Mouse (Mus musculus) spleen, postnatal 10 days (tissue): ENCODE data around the gene Ndufa4l2.

Experiments used
- DNase-seq, 2 experiments: peaks; one replicate each; pipeline ENCODE4 v3.0.0; 2021 to 2022; ENCODE audit warnings: low spot score in 2 of 2

Gene Ndufa4l2

GRCm38 (mm10) chr10:127514764-127515163 lies at the start of gene Ndufa4l2:
Gene Ndufa4l2 (plus strand): TSS chr10:127514967.
- no peak for DNase-seq

DNA sequence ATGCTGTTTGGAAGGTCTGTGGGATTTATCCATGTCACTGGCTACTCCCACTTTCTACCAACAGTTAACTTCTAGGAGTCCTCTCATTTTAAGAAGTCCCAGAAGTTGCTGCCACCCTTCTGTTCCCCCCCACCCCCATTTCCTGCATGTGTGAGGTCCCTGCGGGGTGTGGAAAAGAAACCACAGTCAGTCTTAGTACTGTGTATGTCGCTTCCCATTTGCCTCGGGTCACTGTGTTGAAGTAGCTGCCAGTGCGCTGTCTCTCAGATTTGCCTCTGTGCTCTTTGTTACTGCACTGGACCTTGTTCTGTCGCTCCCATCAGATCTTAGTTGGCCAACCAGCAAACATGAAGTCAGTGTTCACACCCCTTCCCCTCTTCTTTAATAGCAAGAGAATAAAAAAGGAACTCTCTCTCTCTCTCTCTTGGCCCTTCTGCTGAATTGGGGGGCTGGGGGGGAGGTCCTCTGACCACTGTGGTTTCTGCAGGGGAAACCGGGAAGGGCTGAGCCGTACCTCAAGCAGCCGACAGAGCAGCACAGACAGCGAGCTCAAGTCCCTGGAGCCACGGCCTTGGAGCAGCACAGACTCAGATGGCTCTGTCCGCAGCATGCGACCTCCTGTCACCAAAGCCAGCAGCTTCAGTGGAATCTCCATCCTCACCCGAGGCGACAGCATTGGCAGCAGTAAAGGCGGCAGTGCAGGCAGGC lies 43.3 kb upstream of the Ndufa4l2 start:
- DNase-seq, result peak in 1 of 2 experiments; percentile 18

- DNase-seq, result no peak
Measured at GRCm38 (mm10) chr10:127472722-127473121, 42.0 kb upstream of the Ndufa4l2 start.

GRCm38 (mm10) chr10:127475175-127475574 lies 39.6 kb upstream of the Ndufa4l2 start:
- no peak for DNase-seq

GRCm38 (mm10) chr10:127476541-127476940 lies 38.2 kb upstream of the Ndufa4l2 start:
- DNase-seq, result no peak

- DNase-seq, result no peak
Measured at GRCm38 (mm10) chr10:127477301-127477700, 37.5 kb upstream of the Ndufa4l2 start.

DNA sequence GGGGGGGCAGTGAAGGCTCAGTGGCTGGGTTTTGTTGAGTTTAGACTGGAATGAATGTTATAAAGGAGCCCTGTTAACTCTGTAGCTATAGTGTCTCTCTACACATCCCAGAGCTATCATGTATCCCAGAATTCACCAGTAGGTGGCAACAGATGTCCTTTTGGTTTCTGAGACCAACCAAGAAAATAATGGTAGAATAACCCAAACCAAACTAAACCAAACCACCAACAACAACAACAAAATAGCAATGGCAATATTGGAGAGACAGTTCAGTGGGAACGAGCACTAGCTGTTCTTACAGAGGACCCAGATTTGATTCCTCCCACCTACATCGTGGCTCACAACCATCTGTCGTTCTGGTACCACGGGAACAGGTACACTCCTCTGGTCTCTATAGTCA lies 35.6 kb upstream of the Ndufa4l2 start:
- DNase-seq, result no peak

- DNase-seq, result no peak
Measured at GRCm38 (mm10) chr10:127480833-127481813, 33.6 kb upstream of the Ndufa4l2 start.

DNA sequence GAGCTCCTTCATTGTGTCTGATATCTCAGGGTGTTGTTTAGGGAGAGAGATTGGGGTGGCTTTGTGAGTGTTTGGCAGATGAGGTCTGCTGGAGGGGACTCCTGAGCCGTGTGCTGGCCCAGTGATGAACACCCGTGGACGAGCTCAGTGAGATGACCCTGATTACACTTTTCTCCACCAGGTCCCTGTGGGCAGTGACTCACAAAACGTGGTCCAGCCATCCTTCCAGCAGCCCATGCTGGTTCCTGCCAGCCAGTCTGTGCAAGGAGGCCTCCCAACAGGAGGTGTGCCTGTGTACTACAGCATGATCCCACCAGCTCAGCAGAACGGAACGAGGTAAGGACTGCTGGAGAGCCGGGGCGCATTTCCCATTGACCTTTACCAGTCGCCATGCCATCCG lies 29.5 kb upstream of the Ndufa4l2 start:
- no peak for DNase-seq

DNA sequence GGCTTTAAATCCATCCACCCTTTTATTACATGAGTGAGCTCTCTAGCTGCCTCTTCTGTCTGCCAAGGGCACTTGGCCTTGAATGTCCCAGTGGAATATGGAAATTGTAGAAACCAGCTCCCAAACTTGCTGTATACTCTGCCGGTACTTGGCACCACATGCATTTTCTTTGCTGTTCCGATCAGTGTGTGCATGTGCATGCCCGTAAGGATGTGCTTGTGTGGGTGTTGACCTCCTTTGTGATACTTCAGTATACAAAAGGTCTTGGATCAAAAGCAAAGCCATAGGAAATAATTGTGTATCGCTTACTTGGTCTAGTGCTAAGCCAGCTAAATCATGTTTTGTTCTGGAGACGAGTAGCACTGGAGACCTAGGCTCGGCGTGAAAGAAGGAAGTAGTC lies 25.9 kb upstream of the Ndufa4l2 start:
- no peak for DNase-seq

DNA sequence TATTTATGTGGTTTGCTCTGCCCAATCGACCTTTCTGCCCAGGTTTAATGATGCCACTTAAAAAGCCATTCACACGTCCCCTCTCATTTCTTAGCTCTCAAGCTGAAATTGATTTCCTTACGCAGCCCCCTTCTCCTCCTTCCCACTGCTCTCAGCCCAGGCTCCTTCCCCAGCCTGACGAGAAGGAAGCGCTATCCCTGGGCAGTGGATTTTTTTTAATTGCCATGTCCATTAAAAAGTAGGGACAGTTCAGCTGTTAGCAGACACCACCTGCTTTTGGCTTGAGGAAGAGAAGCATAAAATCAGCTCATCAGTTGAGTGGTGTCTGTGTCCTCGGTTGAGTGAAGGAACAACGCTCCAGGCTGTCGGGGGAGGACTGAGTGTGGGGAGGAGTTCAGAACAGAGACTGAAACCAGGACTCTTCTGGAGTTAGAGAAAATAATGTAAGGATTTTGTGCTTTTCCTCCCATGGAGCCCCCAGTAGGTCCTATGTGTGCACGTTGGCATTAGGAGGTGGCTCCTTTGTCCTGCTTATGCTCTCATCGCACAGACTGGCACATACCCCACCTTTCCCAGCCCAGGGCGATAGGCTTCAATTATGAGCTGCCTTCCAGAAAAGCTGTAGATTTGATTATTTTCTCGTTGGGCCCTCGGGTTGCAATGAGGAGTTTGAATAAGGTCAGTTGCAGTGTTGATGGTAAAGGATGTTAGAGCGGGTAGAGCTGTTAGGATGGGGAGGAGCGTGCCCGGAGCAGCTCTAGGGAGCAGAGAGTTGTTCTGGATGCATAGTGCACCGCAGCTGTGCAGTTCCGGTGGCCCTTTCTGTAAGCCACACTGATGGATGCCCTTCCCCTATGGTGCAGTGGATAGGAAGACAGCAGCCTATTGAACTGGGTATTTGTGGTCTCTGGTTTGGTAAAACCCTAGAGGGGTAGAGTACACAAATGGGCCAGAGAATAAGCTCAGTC lies 24.3 kb upstream of the Ndufa4l2 start:
- no peak for DNase-seq

DNA sequence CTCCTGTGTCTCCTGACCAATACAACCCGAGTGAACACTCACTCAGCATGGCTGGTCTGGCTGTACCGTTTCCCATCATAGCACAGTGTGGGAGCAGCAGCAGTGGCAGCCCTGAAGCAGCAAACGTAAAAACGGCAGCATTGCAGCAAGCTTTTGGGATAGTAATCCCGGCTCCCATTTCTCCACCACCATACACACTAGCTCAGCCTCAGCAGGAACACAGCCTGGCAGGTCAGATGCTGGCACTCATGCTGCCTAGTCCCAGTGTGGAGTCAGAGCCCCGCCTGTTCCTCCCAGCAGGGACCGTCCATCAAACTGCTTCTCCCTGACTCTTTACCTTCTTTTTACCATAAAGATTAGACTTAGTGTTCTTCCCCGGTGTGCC lies 23.6 kb upstream of the Ndufa4l2 start:
- DNase-seq, result no peak

DNA sequence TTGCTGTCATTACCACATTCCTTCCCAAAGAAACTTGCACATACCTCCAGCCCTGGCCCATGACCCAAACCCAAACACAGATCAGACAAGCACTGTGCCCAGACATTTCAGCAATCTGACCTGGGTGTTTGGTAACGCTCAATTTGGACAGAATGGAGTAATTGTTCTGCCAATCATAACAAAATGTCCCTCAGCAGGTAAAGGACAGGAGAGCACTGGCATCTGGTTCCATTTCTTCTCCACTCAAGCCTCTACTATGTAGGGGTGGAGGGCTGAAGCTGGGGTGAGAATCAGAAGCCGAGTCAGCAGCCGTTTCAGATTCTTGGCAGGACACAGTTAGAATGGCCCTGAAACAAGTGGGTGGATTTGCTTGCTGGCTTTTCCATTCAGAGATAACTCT lies 22.6 kb upstream of the Ndufa4l2 start:
- no peak for DNase-seq

DNA sequence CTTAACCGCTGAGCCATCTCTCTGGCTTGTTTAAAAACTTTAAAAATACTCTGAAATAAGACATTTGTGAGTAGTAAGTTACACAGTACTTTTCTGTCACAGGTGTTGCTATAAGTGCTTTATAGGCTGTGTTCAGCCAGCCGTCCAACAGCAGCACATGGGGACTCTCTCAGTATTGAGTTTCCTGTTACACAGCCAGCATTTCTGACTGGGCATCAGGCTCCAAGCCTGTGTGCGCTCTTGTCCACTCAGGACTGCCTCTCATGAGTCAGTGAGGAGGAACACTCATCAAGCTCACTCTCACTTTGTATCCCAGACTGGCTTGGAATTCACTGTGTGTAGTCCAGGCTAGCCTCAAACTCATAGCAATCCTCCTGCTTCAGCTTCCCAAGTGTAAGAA lies 18.6 kb upstream of the Ndufa4l2 start:
- DNase-seq, result no peak

DNA sequence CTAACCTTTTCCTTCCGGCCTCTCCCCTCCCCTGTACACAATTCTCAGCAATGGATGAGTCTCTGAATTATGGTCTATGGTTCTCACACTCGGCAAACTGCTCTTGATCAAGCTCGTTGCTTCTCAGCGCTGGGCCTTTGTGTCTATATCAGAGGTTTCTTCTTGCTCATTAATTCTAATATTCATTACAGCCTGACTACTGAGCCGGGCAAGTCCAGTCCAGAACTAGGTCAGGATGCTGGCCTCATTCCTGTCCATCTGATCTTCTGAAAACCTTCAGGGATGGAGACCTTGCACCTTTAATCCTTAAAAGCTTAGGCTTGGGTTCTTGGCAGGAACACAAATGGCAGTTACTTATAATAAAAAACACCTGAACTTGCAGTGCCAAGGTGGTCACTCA lies 15.3 kb upstream of the Ndufa4l2 start:
- DNase-seq, result no peak

DNA sequence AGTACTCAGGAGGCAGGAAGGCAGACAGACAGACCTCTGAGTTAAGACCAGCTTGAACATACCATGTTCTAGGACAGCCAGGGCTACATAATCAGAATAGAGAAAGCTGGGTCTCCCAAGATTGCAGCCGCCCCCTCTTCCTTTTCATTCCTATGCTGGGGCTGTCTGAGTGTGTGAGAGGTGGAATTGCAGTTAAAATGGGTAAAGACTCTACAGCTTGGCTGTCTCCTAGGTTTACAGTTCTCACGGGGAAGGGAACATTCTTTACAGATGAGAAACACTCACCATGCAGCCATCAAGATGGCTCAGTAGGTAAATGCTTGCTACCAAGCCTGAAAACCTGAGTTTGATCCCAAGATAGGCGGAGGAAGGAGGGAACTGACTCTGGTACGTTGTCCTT lies 14.7 kb upstream of the Ndufa4l2 start:
- DNase-seq, result no peak

DNA sequence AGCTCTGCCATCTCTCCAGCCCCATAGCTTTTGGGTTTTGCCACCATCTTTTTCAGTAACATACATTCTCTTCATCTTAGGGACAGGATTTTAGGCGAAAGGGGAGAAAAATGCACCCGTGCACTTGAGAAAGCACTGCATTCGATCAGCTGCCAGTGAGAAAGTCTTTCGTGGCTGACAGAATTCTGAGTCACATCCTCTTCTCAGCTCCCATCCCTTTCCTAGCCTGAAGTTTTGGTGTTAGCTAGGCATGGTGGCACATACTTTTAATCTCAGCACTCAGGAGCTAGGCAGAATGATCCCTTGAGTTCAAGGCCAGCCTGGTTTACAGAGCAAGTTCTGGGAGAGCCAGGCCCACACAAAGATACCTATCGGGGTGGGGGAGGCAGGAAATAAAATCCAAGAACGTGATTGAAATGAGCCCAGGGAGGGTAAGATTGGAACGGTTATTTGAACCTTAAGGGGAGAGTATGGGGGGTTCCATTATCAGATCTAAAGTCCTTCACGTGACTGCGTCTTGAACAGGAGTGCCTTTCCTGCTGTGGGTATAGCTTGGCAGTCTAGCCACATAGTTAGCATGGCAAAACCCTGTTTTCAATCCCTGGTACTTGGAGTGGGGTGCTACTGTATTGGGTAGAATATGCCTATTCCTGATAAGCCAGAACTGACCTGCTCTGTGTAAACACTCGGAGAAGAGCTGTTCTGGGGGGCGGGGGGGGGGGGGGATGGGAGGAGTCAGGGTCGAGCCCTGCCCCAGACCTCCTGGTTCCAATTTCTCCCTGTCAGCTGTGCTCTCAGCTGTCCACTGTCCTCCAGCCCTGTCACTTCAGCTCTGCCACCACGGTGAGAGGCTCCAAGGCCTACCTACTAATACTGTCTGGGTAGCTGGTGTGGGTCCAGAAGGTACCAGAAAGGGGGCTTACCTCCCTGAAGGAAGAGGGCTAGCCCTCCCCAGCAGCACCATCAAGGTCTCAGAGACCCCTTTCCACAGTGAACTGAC lies 13.6 kb upstream of the Ndufa4l2 start, which contains the start of gene Stac3:
Gene Stac3 (plus strand): TSS at position 793 of the 1,000 bp plus-strand sequence.
- no peak for DNase-seq

- peak; percentile 69 to 87 for DNase-seq
Measured at GRCm38 (mm10) chr10:127508239-127508638, 6.5 kb upstream of the Ndufa4l2 start.

GRCm38 (mm10) chr10:127509051-127509836 lies 5.5 kb upstream of the Ndufa4l2 start:
- peak; percentile 82 to 90 for DNase-seq
